Mouse (Mus musculus): ENCODE measurements at regions not wholly inside any gene's neighbourhood (a gene's known extent, or its start where the extent isn't known, plus 50 kb on each side); places are given as distances from the start of the nearest gene placed in this dataset.

DNA sequence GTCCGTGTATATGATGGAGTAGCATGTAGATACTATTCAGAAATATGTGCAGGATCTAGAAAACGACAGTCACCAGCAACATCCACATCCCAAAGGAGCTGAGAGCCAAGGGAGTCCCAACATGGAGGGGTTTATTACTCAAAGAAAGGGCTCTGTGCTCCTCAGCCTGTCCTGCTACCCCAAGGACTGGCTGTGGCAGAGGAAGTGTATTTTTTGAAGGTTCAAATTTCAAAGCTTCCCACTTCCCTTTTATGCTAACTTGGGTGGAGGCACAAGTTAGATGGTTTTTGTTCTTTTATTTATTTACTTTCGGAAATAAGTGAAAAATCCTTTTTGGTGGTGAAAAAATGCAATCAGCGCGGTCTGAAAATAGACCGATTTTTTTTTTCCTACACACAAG, 602.8 kb downstream of the Adgrl2 start:
- H3K9me3 ChIP-seq (replicated peaks; ENCODE audit: control insufficient read depth, low read length): peaks cover 4% of the 10 kb centered on the region; the same call in 1 of the 2 replicates
- TF ChIP-seq CTCF (IDR thresholded peaks at IDR 0.05; ENCODE audit: low read depth) (no peak), EP300 (IDR thresholded peaks at IDR 0.05; ENCODE audit: low read depth) (no peak)
- WGBS: 70% methylated on average over 6 of the region's 6 CpGs
- no peak overlapping the region for H3K4me3 ChIP-seq (ENCODE audit: low read depth, low read length)
- no peak for ATAC-seq (ENCODE audit: insufficient read depth, low read depth)
- H3K9ac ChIP-seq (replicated peaks; ENCODE audit: low read depth, low read length): no peak overlapping the region
- H3K36me3 ChIP-seq (replicated peaks; ENCODE audit: control insufficient read depth, insufficient read depth, low read length): no peaks in the 10 kb centered on the region
- H3K27me3 ChIP-seq (ENCODE audit: control insufficient read depth, insufficient read depth, low read length): no peaks in the 10 kb centered on the region
- H3K4me2 ChIP-seq (ENCODE audit: low read depth, low read length): no peak overlapping the region
- H3K27ac ChIP-seq (ENCODE audit: low read depth): no peak overlapping the region
- no peaks in the 10 kb centered on the region for H3K4me1 ChIP-seq (ENCODE audit: control insufficient read depth, insufficient read depth)
- DNase-seq (ENCODE audit: low spot score): no peak

DNA sequence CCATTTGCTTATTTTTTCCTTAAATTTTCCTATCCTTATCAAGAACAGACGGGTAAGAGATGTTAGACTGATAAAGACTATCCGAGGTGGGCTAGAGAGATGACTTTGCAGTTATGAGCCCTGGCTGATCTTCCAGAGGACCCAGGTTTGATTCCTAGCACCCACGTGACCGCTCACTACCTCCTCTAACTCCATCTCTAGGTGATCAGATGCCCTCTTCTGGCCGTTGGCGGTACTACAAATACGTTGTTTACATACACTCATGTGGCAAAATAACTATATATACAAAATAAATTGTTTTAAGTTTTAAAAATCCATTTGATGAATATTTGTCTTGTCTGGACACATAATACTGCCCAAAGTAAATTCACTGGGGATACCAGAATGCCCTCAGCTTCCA, 604.6 kb downstream of the Adgrl2 start:
- ATAC-seq (ENCODE audit: insufficient read depth, low read depth): no peak
- WGBS: 92% methylated on average over 7 of the region's 7 CpGs
- no peak for TF ChIP-seq CTCF (IDR thresholded peaks at IDR 0.05; ENCODE audit: low read depth)
- no peak for TF ChIP-seq EP300 (IDR thresholded peaks at IDR 0.05; ENCODE audit: low read depth)
- H3K4me1 ChIP-seq (ENCODE audit: control insufficient read depth, insufficient read depth): no peaks in the 10 kb centered on the region
- H3K27me3 ChIP-seq (ENCODE audit: control insufficient read depth, insufficient read depth, low read length): no peaks in the 10 kb centered on the region
- H3K4me2 ChIP-seq (ENCODE audit: low read depth, low read length): no peak overlapping the region
- no peak overlapping the region for H3K9ac ChIP-seq (replicated peaks; ENCODE audit: low read depth, low read length)
- H3K27ac ChIP-seq (ENCODE audit: low read depth): no peak overlapping the region
- no peak overlapping the region for H3K4me3 ChIP-seq (ENCODE audit: low read depth, low read length)
- no peak for DNase-seq (ENCODE audit: low spot score)
- H3K36me3 ChIP-seq (replicated peaks; ENCODE audit: control insufficient read depth, insufficient read depth, low read length): no peaks in the 10 kb centered on the region
- peaks cover 4% of the 10 kb centered on the region; the same call in 1 of the 2 replicates for H3K9me3 ChIP-seq (replicated peaks; ENCODE audit: control insufficient read depth, low read length)

DNA sequence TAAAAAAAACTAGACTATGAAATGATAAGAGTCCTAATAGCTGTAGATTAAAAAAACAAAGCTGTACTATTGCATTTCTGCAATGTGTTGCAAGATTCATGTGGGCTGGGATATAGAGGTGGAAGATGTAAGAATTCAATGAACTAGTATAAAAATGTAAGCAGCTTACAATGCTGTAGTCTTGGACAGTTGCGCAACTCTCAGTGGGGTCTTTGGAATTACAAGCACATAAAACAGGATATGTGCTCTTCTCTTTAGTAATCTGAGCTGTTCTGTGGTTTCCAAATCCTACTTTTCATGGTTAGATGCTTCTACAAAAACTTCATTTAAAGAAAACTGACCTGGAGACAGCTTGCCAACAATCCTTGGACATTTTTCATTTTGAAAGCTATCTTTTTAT, 609.3 kb downstream of the Adgrl2 start:
- no peak for TF ChIP-seq CTCF (IDR thresholded peaks at IDR 0.05; ENCODE audit: low read depth)
- TF ChIP-seq EP300 (IDR thresholded peaks at IDR 0.05; ENCODE audit: low read depth): no peak
- DNase-seq (ENCODE audit: low spot score) (no peak), ATAC-seq (ENCODE audit: insufficient read depth, low read depth) (no peak)
- H3K27ac ChIP-seq (ENCODE audit: low read depth): no peak overlapping the region
- H3K36me3 ChIP-seq (replicated peaks; ENCODE audit: control insufficient read depth, insufficient read depth, low read length): no peaks in the 10 kb centered on the region
- 90% methylated on average over 1 of the region's 1 CpGs for WGBS
- H3K4me3 ChIP-seq (ENCODE audit: low read depth, low read length): no peak overlapping the region
- H3K9ac ChIP-seq (replicated peaks; ENCODE audit: low read depth, low read length): no peak overlapping the region
- no peaks in the 10 kb centered on the region for H3K4me1 ChIP-seq (ENCODE audit: control insufficient read depth, insufficient read depth)
- H3K4me2 ChIP-seq (ENCODE audit: low read depth, low read length): no peak overlapping the region
- peaks cover 4% of the 10 kb centered on the region; the same call in 1 of the 2 replicates for H3K9me3 ChIP-seq (replicated peaks; ENCODE audit: control insufficient read depth, low read length)
- no peaks in the 10 kb centered on the region for H3K27me3 ChIP-seq (ENCODE audit: control insufficient read depth, insufficient read depth, low read length)

DNA sequence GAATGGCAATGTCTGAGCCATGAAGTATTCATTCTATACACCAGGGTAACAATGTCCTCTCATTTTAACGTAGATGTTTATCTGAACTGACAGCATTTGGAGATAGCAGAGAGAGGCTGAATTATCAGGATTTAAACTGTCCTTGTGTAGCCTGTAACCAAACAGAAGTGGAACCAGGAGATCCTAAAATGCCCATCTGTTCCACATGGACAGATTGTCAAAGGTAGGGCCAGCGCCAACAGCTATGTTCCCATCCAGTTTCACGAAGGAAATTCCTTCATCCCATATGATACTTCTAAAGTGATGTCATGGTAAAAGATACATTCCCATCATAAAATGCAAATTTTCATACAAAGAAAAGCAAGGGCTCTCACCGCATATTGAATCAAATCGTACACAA, 627.0 kb downstream of the Adgrl2 start:
- Histone ChIP-seq H3K4me1 (ENCODE audit: control insufficient read depth, insufficient read depth) (no peaks in the 10 kb centered on the region), H3K27ac (ENCODE audit: low read depth) (no peak overlapping the region), H3K9ac (replicated peaks; ENCODE audit: low read depth, low read length) (no peak overlapping the region), H3K27me3 (ENCODE audit: control insufficient read depth, insufficient read depth, low read length) (no peaks in the 10 kb centered on the region), H3K9me3 (replicated peaks; ENCODE audit: control insufficient read depth, low read length) (no peaks in the 10 kb centered on the region), H3K4me3 (ENCODE audit: low read depth, low read length) (no peak overlapping the region), H3K36me3 (replicated peaks; ENCODE audit: control insufficient read depth, insufficient read depth, low read length) (no peaks in the 10 kb centered on the region), H3K4me2 (ENCODE audit: low read depth, low read length) (no peak overlapping the region)
- no peak for ATAC-seq (ENCODE audit: insufficient read depth, low read depth)
- no peak for DNase-seq (ENCODE audit: low spot score)
- WGBS: 84% methylated on average over 5 of the region's 5 CpGs
- TF ChIP-seq CTCF (IDR thresholded peaks at IDR 0.05; ENCODE audit: low read depth) (no peak), EP300 (IDR thresholded peaks at IDR 0.05; ENCODE audit: low read depth) (no peak)

- TF ChIP-seq CTCF (IDR thresholded peaks at IDR 0.05; ENCODE audit: low read depth): no peak
- TF ChIP-seq EP300 (IDR thresholded peaks at IDR 0.05; ENCODE audit: low read depth): no peak
- no peak overlapping the region for H3K9ac ChIP-seq (replicated peaks; ENCODE audit: low read depth, low read length)
- WGBS: 39% methylated on average over 2 of the region's 2 CpGs
- DNase-seq (ENCODE audit: low spot score): no peak
- no peak for ATAC-seq (ENCODE audit: insufficient read depth, low read depth)
- no peak overlapping the region for H3K4me2 ChIP-seq (ENCODE audit: low read depth, low read length)
- no peak overlapping the region for H3K27ac ChIP-seq (ENCODE audit: low read depth)
- no peaks in the 10 kb centered on the region for H3K4me1 ChIP-seq (ENCODE audit: control insufficient read depth, insufficient read depth)
- no peaks in the 10 kb centered on the region for H3K36me3 ChIP-seq (replicated peaks; ENCODE audit: control insufficient read depth, insufficient read depth, low read length)
- no peak overlapping the region for H3K4me3 ChIP-seq (ENCODE audit: low read depth, low read length)
- no peaks in the 10 kb centered on the region for H3K9me3 ChIP-seq (replicated peaks; ENCODE audit: control insufficient read depth, low read length)
- H3K27me3 ChIP-seq (ENCODE audit: control insufficient read depth, insufficient read depth, low read length): no peaks in the 10 kb centered on the region
Observed at GRCm38 (mm10) chr3:148362453-148362864, 627.9 kb downstream of the Adgrl2 start.

- DNase-seq (ENCODE audit: low spot score) (peak; percentile 33), ATAC-seq (ENCODE audit: insufficient read depth, low read depth) (peak; percentile 78)
- TF ChIP-seq CTCF (IDR thresholded peaks at IDR 0.05; ENCODE audit: low read depth) (no peak), EP300 (IDR thresholded peaks at IDR 0.05; ENCODE audit: low read depth) (no peak)
- Histone ChIP-seq H3K4me1 (ENCODE audit: control insufficient read depth, insufficient read depth) (peaks cover 15% of the 10 kb centered on the region), H3K36me3 (replicated peaks; ENCODE audit: control insufficient read depth, insufficient read depth, low read length) (no peaks in the 10 kb centered on the region), H3K27me3 (ENCODE audit: control insufficient read depth, insufficient read depth, low read length) (no peaks in the 10 kb centered on the region), H3K4me3 (ENCODE audit: low read depth, low read length) (0 out of 2 replicates have a peak overlapping the region, but pooled peaks have one; percentile 15), H3K27ac (ENCODE audit: low read depth) (peak overlapping the region; percentile 36; the same call in 1 of the 2 replicates), H3K4me2 (ENCODE audit: low read depth, low read length) (peak overlapping the region; percentile 43), H3K9me3 (replicated peaks; ENCODE audit: control insufficient read depth, low read length) (no peaks in the 10 kb centered on the region), H3K9ac (replicated peaks; ENCODE audit: low read depth, low read length) (no peak overlapping the region)
- WGBS: 10% methylated on average over 10 of the region's 10 CpGs
Observed at GRCm38 (mm10) chr3:148343633-148344361, 646.6 kb downstream of the Adgrl2 start.

Measured in heart, postnatal 0 days (tissue).